12 mouse cellular contexts compared by ENCODE assay signal in the genomic region with DNA sequence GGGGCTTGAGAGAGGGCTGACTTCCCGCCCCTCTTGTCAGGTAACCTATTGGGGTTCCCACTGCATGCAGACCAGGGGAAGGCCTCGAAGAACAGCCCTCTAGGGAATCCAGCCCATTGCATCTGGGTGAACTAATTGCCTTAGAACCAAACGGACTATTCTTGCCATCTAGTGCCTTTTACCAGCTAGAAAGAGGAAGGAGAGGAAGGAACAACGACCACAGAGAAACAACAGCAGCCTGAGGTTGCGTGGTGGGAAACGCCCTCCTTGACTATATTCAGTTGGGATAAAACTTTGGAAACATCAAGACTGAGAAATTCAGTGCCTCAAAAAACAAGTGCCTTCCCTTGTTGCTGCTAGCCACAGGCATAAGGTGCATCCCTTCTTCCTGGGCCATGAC. TPM values are rescaled to one million over a fixed set of nuclear protein-coding genes. Genes with fewer than 3 reads are reported as not detected.
"Had no signal": no experiment of that assay in that cellular context is flagged by ENCODE, and none has a peak within 500 bp of the region (broad histone marks: within the 10 kb centered on the region; RNA-seq: fewer than 3 reads in every experiment).

No protein-coding gene starts in this region.

- DNase-seq: kidney, adult 2 months; kidney, postnatal 25 days; layer of hippocampus, adult 9-11 months; liver, embryonic 13.5 days; lung, adult 2 months; lung, postnatal 14 days; lung, postnatal 4 days; thymus, postnatal 25 days had no signal

- ATAC-seq: intestine, postnatal 0 days; midbrain, embryonic 13.5 days; midbrain, embryonic 16.5 days had no signal

RNA-seq across cellular contexts. Expression of a gene that starts 39.5 kb away (rescaled TPM):
- total RNA-seq: monocyte, adult 5-6 weeks had no signal
